Mouse (Mus musculus): Measurements from ENCODE around the gene Cacna1e. TPM values are rescaled to one million over a fixed set of nuclear protein-coding genes. Genes with fewer than 3 reads are reported as not detected.
A peak's percentile ranks its signal among the peaks of the same experiment; 100 is the strongest.

Cacna1e gene
- total and polyA plus RNA-seq, 3 experiments = not detected

DNA sequence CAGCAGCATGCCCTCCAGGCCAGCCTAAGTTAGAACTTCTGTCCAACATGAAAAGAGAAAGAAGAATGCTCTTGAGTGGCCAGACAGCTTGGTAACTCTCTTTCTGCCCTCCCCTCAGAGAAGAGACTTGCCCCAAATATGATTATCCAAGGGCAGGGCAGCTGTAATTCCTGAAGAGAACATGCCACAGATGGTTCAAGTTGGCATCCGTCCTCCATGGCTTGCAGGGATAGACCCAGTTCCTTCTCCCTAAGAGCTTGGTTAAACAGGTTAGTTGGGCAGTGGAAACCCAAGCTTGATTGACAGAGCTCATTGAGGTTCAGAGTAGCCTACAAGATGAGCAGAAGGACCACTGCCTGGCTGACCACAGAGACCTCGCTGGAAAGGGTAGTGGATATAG, 85.5 kb downstream of the Cacna1e start:
- H3K4me1 ChIP-seq (ENCODE audit: control insufficient read depth in 1 of 2, insufficient read depth in 2 of 2, low read length in 2 of 2) = no peaks in the 10 kb centered on the region
- no peak overlapping the region for H3K27ac ChIP-seq (ENCODE audit: control insufficient read depth, low read depth, low read length)
- no peaks in the 10 kb centered on the region for H3K36me3 ChIP-seq (ENCODE audit: control insufficient read depth in 1 of 2, insufficient read depth in 2 of 2, low read length in 2 of 2)
- no peaks in the 10 kb centered on the region for H3K79me2 ChIP-seq (ENCODE audit: control insufficient read depth, insufficient read depth, low read length, poor library complexity)
- no peak for DNase-seq (ENCODE audit: low read depth, low spot score)
- no peaks in the 10 kb centered on the region for H3K27me3 ChIP-seq (ENCODE audit: control insufficient read depth in 1 of 2, insufficient read depth in 2 of 2, low read length in 2 of 2)
- TF ChIP-seq MEF2A (IDR thresholded peaks at IDR 0.05; ENCODE audit: extremely low read depth, insufficient replicate concordance, low read depth, low read length, poor library complexity, severe bottlenecking) (no peak), MYC (IDR thresholded peaks at IDR 0.05; ENCODE audit: low read depth, low read length) (no peak), SMC3 (IDR thresholded peaks at IDR 0.05; ENCODE audit: low read depth, low read length) (no peak), ZKSCAN1 (IDR thresholded peaks at IDR 0.05; ENCODE audit: low read depth, low read length) (no peak), E2F4 (IDR thresholded peaks at IDR 0.05; ENCODE audit: borderline replicate concordance, low read depth, low read length) (no peak), MXI1 (IDR thresholded peaks at IDR 0.05; ENCODE audit: low read depth, low read length) (no peak), POLR2AphosphoS2 (IDR thresholded peaks at IDR 0.05; ENCODE audit: low read length) (no peak)
- no peaks in the 10 kb centered on the region for H3K9me3 ChIP-seq (replicated peaks; ENCODE audit: insufficient read depth, low read length)
- H3K9ac ChIP-seq (ENCODE audit: control insufficient read depth, low read depth, low read length, poor library complexity, severe bottlenecking) = no peak overlapping the region
- H3K4me3 ChIP-seq (ENCODE audit: control insufficient read depth in 1 of 2, insufficient read depth in 1 of 2, low read depth in 2 of 2, low read length in 2 of 2) = no peak overlapping the region

DNA sequence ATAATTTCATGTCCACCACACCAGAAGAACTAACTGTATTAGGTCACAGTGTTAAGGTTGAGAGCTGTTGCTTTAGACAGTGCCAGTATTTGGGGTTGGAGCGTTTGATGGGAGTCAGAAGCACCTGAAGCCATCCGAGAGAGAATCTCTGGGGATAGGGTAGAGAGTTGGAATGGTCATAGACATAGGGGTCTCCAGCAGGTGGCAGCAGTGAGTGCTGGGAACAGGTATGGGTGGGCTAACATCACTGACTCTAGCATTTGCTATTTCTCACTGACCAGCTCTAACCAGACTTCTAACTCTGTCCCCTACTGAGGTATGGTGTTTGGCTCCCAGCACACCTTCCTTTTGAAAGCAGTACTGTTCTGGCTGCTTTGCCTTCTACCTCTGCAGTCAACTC, 87.6 kb downstream of the Cacna1e start:
- no peak overlapping the region for H3K27ac ChIP-seq (ENCODE audit: control insufficient read depth, low read depth, low read length)
- no peaks in the 10 kb centered on the region for H3K36me3 ChIP-seq (ENCODE audit: control insufficient read depth in 1 of 2, insufficient read depth in 2 of 2, low read length in 2 of 2)
- no peaks in the 10 kb centered on the region for H3K27me3 ChIP-seq (ENCODE audit: control insufficient read depth in 1 of 2, insufficient read depth in 2 of 2, low read length in 2 of 2)
- no peak for DNase-seq (ENCODE audit: low read depth, low spot score)
- no peaks in the 10 kb centered on the region for H3K79me2 ChIP-seq (ENCODE audit: control insufficient read depth, insufficient read depth, low read length, poor library complexity)
- H3K4me1 ChIP-seq (ENCODE audit: control insufficient read depth in 1 of 2, insufficient read depth in 2 of 2, low read length in 2 of 2) = no peaks in the 10 kb centered on the region
- no peak overlapping the region for H3K9ac ChIP-seq (ENCODE audit: control insufficient read depth, low read depth, low read length, poor library complexity, severe bottlenecking)
- TF ChIP-seq KAT2A (conservative IDR thresholded peaks at IDR 0.05; ENCODE audit: low read depth, low read length) = no peak
- no peak; the same call in 1 of the 2 replicates for TF ChIP-seq RAD21 (IDR thresholded peaks at IDR 0.05; ENCODE audit: low read depth, low read length)
- TF ChIP-seq CTCF (IDR thresholded peaks at IDR 0.05 in 2 of 3, conservative IDR thresholded peaks at IDR 0.05 in 1 of 3; ENCODE audit: control insufficient read depth in 1 of 3, insufficient read depth in 1 of 3, low read depth in 2 of 3, low read length in 3 of 3, poor library complexity in 1 of 3, severe bottlenecking in 1 of 3) = peak; percentile 29 to 52 (median 40); a peak in 4 of 6 replicates
- TF ChIP-seq GABPA (IDR thresholded peaks at IDR 0.05; ENCODE audit: low read depth, low read length) = no peak
- no peak overlapping the region for H3K4me3 ChIP-seq (ENCODE audit: control insufficient read depth in 1 of 2, insufficient read depth in 1 of 2, low read depth in 2 of 2, low read length in 2 of 2)
- H3K9me3 ChIP-seq (replicated peaks; ENCODE audit: insufficient read depth, low read length) = no peaks in the 10 kb centered on the region

DNA sequence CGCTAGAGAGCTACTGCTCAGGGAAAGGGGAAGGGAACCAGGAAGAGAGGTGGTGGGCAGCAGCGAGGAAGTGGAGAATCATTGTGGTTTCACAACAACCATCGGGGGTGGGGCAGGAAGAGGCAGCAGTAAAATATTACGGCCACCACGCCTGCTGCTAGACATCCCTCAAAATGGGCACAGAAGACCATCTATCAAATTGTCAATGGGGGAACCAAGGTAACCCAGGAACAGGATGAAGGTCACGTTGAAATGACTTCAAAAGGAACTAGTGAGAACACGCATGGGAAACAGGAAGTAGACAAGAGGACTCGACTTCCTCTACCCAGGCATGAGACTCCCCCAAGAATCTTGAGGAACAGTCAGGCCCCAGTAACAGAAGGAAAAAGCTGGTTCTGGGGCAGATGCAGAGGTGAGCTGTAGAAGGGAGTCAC, 89.8 kb downstream of the Cacna1e start:
- no peak overlapping the region for H3K4me3 ChIP-seq (ENCODE audit: control insufficient read depth in 1 of 2, insufficient read depth in 1 of 2, low read depth in 2 of 2, low read length in 2 of 2)
- H3K79me2 ChIP-seq (ENCODE audit: control insufficient read depth, insufficient read depth, low read length, poor library complexity) = no peaks in the 10 kb centered on the region
- no peaks in the 10 kb centered on the region for H3K27me3 ChIP-seq (ENCODE audit: control insufficient read depth in 1 of 2, insufficient read depth in 2 of 2, low read length in 2 of 2)
- no peak overlapping the region for H3K27ac ChIP-seq (ENCODE audit: control insufficient read depth, low read depth, low read length)
- no peak overlapping the region for H3K9ac ChIP-seq (ENCODE audit: control insufficient read depth, low read depth, low read length, poor library complexity, severe bottlenecking)
- TF ChIP-seq E2F4 (IDR thresholded peaks at IDR 0.05; ENCODE audit: borderline replicate concordance, low read depth, low read length) (no peak), ETS1 (IDR thresholded peaks at IDR 0.05; ENCODE audit: low read depth, low read length) (no peak), NRF1 (IDR thresholded peaks at IDR 0.05; ENCODE audit: insufficient read depth, low read depth, low read length, poor library complexity, severe bottlenecking) (no peak), BHLHE40 (IDR thresholded peaks at IDR 0.05; ENCODE audit: borderline replicate concordance, low read depth, low read length) (no peak), ZNF384 (IDR thresholded peaks at IDR 0.05; ENCODE audit: low read depth, low read length) (no peak)
- H3K4me1 ChIP-seq (ENCODE audit: control insufficient read depth in 1 of 2, insufficient read depth in 2 of 2, low read length in 2 of 2) = no peaks in the 10 kb centered on the region
- peak; percentile 8 for DNase-seq (ENCODE audit: low read depth, low spot score)
- H3K9me3 ChIP-seq (replicated peaks; ENCODE audit: insufficient read depth, low read length) = no peaks in the 10 kb centered on the region
- no peaks in the 10 kb centered on the region for H3K36me3 ChIP-seq (ENCODE audit: control insufficient read depth in 1 of 2, insufficient read depth in 2 of 2, low read length in 2 of 2)
